Mouse (Mus musculus) megakaryocyte, embryonic 14.5 days (primary cell): ENCODE results near the gene Zfr2.

Source experiments
- FLI1 ChIP-seq: IDR thresholded peaks from 2 replicates; pipeline ENCODE4 v1.6.1; 2012; ENCODE audit warnings: low read length, inconsistent platforms, mixed read lengths
- GATA1 ChIP-seq: IDR thresholded peaks from 3 replicates; pipeline ENCODE4 v1.6.1; 2012; ENCODE audit warnings: mixed read lengths, low read length, inconsistent platforms, borderline replicate concordance

- TF ChIP-seq GATA1 (no peak), FLI1 (no peak)
These were observed 49.1 kb upstream of the Zfr2 start, which contains the start of gene 4930442H23Rik for GRCm38 (mm10) chr10:81183805-81184204.
